Mouse (Mus musculus): ENCODE measurements around the gene D130052B06Rik.

D130052B06Rik gene

GRCm38 (mm10) chr11:33660016-33660913, 61.2 kb downstream of the D130052B06Rik start:
- DNase-seq (ENCODE audit: low read depth, low spot score): peak; percentile 91

- peak; percentile 51 for DNase-seq (ENCODE audit: low read depth, low spot score)
These were observed 64.5 kb downstream of the D130052B06Rik start for GRCm38 (mm10) chr11:33663599-33663998.

DNA sequence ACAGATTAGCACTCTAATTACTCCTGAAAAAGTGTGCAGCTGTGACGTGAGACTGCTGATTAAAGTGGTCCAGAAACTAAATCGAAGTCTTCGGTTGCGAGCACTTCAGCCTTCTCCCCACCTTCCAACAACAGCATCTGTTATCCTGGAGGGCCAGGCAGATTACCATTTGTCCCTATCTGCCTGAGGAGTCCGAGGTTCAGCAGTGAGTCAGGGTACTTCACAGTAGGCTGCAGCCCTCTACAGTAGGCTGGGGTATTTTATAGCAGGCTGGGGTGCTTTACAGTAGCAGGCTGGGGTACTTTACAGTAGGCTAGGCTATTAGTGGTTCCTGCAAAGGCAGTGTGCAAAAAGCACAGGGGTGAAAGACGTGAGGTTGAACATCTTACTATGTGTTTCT, 69.3 kb downstream of the D130052B06Rik start:
- DNase-seq (ENCODE audit: low read depth, low spot score): no peak

DNA sequence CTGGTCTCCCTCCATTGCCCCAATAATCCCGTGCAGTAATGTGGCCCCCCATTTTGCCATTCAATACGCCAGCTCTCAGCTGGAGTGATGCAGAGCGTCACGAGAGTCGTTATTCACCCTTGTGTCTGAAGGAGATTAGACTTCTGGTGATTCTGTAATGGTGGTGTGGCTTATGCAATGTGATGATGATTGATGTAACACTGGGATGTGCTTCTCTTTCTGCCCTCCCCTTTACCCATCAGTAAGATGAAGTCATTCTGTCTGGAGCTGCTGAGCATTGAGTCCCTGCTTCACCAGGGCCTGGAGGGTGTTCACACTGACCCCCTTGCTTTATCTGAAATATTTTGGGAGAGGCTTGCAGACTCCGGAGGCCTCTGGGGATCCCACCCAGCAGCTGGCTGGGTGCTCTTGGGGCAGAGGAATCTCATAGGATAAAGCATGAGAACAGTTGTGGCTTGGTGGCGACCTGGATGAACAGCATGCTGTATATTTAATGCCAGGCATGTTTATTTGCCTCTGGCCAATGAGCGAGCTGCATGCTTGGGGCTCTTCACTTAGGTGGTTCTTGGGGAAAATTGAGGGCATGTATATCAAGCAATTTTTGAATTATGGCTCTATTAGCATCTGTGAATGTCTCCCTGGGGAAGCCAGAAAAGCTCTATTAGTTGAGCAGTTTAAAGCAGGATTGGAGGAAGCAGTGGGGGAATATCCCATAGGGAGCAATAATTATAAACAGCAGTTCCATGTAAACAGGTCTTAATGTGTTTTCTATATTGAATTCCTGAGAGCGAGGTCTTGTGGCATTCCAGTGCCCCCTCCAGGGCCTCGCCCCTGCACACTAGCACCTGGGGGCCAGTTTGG, 71.2 kb downstream of the D130052B06Rik start:
- no peak for DNase-seq (ENCODE audit: low read depth, low spot score)

All from 3T3-L1 (cell line).